Mouse (Mus musculus) C2C12 (cell line): ENCODE measurements at regions not wholly inside any gene's neighbourhood (a gene's known extent, or its start where the extent isn't known, plus 50 kb on each side); places are given as distances from the start of the nearest gene placed in this dataset.

Source experiments
- H3K27me3 ChIP-seq: one replicate; pipeline ENCODE4 v1.6.1; 2011; ENCODE audit not compliant: control insufficient read depth, insufficient read depth, insufficient read length
- H3K36me3 ChIP-seq: one replicate; pipeline ENCODE4 v1.6.1; 2011; ENCODE audit not compliant: control insufficient read depth, insufficient read depth
- H3K4me3 ChIP-seq: one replicate; pipeline ENCODE4 v1.5.1; 2011; ENCODE audit warnings: mild to moderate bottlenecking, control low read depth; ENCODE audit not compliant: poor library complexity, insufficient read depth, severe bottlenecking
- H3K79me2 ChIP-seq: one replicate; pipeline ENCODE4 v1.6.1; 2011; ENCODE audit not compliant: control insufficient read depth, insufficient read depth
- H3K79me3 ChIP-seq: one replicate; pipeline ENCODE4 v1.6.1; 2011; ENCODE audit warnings: low read depth, control low read depth
- H3ac ChIP-seq: one replicate; pipeline ENCODE3; 2011; ENCODE audit warnings: low read depth; ENCODE audit not compliant: control insufficient read depth, insufficient read length
- CEBPB ChIP-seq: IDR thresholded peaks from one replicate; pipeline ENCODE4 v1.6.1; 2011; ENCODE audit warnings: low read depth, mild to moderate bottlenecking, control low read depth, moderate library complexity
- CTCF ChIP-seq: IDR thresholded peaks from one replicate; pipeline ENCODE4 v1.5.1; 2011; ENCODE audit not compliant: control insufficient read depth, insufficient read depth, insufficient read length
- FOSL1 ChIP-seq: IDR thresholded peaks from one replicate; pipeline ENCODE4 v1.8.0; 2011; ENCODE audit warnings: mild to moderate bottlenecking, low read length; ENCODE audit not compliant: poor library complexity, insufficient read depth, severe bottlenecking
- MAX ChIP-seq: IDR thresholded peaks from one replicate; pipeline ENCODE4 v1.6.1; 2011; ENCODE audit warnings: mild to moderate bottlenecking, control low read depth
- MYOD1 ChIP-seq: IDR thresholded peaks from one replicate; pipeline ENCODE4 v1.6.1; 2011; ENCODE audit warnings: low read depth; ENCODE audit not compliant: control insufficient read depth, insufficient read length
- MYOG ChIP-seq: IDR thresholded peaks from one replicate; pipeline ENCODE4 v1.6.1; 2011; ENCODE audit not compliant: control insufficient read depth, insufficient read length; ENCODE audit errors: extremely low read depth
- USF1 ChIP-seq: IDR thresholded peaks from one replicate; pipeline ENCODE4 v1.6.1; 2011; ENCODE audit warnings: low read depth, mild to moderate bottlenecking, control low read depth, moderate library complexity

DNA sequence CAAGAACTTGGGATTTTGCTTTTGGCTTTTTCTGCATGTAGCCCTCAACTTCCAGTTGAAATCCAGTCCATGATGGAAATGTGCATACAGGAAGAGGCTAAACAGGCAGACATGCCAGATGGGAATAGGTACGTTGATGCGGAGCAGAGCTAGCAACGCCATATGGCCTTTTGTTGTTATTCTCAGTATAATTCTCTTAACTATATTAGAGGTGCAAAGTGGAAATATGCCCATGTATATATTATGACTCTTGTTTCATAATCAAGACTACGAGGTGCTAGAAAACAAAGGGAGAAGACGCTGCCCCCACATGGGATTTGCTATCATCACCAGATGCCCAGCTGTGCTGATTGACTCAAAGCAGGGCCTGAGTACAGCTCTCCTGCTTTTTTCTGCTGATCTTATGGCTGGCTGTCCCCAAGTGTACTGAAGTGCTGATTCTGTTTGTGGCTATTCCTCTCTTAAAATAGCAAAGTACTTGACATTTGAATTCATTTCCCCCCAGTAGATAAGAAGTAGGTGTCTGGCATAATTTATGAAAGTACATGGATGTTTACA lies 159.7 kb upstream of the Tmtc4 start:
- TF ChIP-seq MYOG (no peak), MAX (no peak), CTCF (no peak), MYOD1 (no peak), CEBPB (no peak), FOSL1 (no peak), USF1 (no peak)
- H3K36me3 ChIP-seq: no peaks in the 10 kb centered on the region
- H3ac ChIP-seq: no peak overlapping the region
- no peaks in the 10 kb centered on the region for H3K27me3 ChIP-seq
- H3K79me3 ChIP-seq: no peaks in the 10 kb centered on the region
- H3K79me2 ChIP-seq: no peaks in the 10 kb centered on the region
- no peak overlapping the region for H3K4me3 ChIP-seq

DNA sequence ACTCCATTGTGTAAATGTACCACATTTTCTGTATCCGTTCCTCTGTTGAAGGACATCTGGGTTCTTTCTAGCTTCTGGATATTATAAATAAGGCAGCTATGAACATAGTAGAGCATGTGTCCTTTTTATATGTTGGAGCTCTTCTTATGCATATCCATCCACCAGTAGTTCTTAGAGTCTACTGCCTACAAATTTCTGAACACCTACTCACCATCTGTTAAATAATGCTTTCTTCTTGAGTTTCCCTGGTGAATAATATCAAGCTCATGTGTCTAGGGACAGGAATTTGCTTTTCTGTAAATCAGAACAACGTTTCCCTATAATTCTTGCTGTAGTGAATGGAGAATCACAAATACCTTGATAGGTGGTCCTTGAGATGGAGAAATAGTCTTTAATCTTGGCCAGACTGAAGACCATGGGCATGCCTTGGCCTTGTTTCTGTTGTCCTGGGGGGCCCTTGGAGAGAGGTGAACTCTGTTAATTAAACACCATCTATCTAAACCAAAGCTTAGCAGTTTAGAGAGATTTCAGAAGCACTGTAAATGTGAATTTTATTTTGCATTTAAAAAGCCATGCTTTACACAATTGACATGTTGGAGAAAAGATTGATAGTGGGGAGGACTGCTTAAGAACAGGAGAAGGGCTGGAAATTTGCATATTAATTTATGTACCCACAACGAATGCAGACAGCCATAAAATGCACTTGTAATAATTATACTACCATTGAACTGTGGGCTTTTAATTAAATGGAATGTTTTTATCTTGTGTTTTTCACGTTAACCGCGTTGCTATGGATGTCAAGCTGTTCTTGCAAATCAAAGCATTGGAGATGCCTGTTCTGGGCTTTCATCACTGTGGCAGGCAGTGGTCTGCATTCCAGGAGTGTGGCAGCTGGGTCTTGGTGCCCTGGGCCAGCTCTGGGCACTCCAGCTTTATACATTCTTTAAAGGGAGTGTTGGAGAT lies 155.2 kb upstream of the Tmtc4 start:
- TF ChIP-seq USF1: no peak
- TF ChIP-seq MYOD1: no peak
- TF ChIP-seq CEBPB: no peak
- TF ChIP-seq MYOG: no peak
- TF ChIP-seq CTCF: no peak
- no peak for TF ChIP-seq MAX
- TF ChIP-seq FOSL1: no peak
- Histone ChIP-seq H3K4me3 (no peak overlapping the region), H3ac (no peak overlapping the region), H3K36me3 (no peaks in the 10 kb centered on the region), H3K27me3 (no peaks in the 10 kb centered on the region), H3K79me2 (no peaks in the 10 kb centered on the region), H3K79me3 (no peaks in the 10 kb centered on the region)

DNA sequence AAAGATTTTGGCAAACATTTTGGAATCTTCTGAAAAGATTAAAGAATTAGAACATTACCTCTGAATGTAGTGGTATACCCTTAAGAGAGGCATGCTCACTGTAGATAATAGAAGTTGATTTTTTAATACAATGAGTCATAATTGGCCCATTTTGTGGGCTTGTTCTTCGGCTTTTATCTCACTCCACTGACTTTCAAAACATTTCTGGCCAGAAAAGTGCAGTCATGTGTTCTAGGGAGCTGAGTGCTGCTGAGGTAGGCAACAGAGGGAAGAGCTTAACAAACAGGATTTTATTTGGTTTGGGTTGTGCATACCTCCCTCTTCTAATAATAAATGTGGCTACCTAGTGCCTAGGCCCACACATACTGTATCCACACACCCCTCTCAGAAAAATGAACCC lies 150.1 kb upstream of the Tmtc4 start:
- Histone ChIP-seq H3K79me2 (no peaks in the 10 kb centered on the region), H3K4me3 (no peak overlapping the region), H3ac (no peak overlapping the region), H3K36me3 (no peaks in the 10 kb centered on the region), H3K27me3 (no peaks in the 10 kb centered on the region), H3K79me3 (no peaks in the 10 kb centered on the region)
- TF ChIP-seq CEBPB (no peak), CTCF (no peak), USF1 (no peak), MYOD1 (no peak), FOSL1 (no peak), MAX (no peak), MYOG (no peak)

DNA sequence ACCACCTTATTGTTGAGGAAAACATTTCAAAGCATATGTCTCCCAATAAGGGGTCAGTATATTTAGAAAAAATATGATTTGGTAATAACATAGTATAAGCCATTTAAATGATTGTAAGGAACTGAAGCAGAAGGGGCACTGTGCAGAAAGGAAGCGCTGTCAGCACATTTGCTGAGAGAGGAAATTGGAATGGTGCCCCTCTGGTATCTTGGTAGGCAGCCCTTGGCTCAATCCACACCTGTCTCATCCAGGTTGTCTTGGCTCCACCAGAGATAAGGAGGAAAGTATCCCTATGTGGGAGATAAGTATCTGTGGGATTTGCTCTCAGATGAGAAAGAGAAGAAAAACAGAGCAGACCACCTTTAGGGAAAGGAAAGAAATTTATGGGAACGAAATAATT lies 136.5 kb upstream of the Tmtc4 start:
- no peak overlapping the region for H3ac ChIP-seq
- no peak overlapping the region for H3K4me3 ChIP-seq
- TF ChIP-seq FOSL1: no peak
- no peak for TF ChIP-seq CEBPB
- no peak for TF ChIP-seq MAX
- no peak for TF ChIP-seq CTCF
- TF ChIP-seq MYOG: no peak
- no peak for TF ChIP-seq USF1
- no peak for TF ChIP-seq MYOD1
- H3K36me3 ChIP-seq: no peaks in the 10 kb centered on the region
- no peaks in the 10 kb centered on the region for H3K79me2 ChIP-seq
- H3K27me3 ChIP-seq: no peaks in the 10 kb centered on the region
- H3K79me3 ChIP-seq: no peaks in the 10 kb centered on the region

DNA sequence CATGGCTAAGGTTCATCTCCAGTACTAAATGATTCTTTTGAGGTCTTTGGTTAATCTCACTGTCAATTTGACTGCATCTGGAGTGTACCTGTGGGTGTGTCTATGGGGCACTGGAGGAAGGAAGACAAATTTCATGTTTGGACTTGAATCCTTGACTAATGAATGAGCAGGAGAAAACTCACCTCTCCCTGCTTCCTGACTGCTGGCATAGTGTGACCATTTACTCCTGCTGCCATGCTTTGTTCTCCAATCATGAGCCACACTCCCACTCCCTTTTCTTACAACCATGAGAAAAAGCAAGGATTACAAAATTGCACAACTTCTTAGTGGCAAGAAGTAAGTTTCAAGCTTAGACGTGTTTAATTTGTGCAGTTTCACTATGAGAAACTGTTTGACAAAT lies 132.5 kb upstream of the Tmtc4 start:
- no peaks in the 10 kb centered on the region for H3K79me3 ChIP-seq
- no peaks in the 10 kb centered on the region for H3K27me3 ChIP-seq
- TF ChIP-seq FOSL1: no peak
- TF ChIP-seq CEBPB: no peak
- TF ChIP-seq MYOG: no peak
- no peak for TF ChIP-seq MYOD1
- no peak for TF ChIP-seq CTCF
- no peak for TF ChIP-seq USF1
- no peak for TF ChIP-seq MAX
- H3K4me3 ChIP-seq: no peak overlapping the region
- no peaks in the 10 kb centered on the region for H3K36me3 ChIP-seq
- no peak overlapping the region for H3ac ChIP-seq
- H3K79me2 ChIP-seq: no peaks in the 10 kb centered on the region
